Mouse (Mus musculus): ENCODE measurements at regions not wholly inside any gene's neighbourhood (a gene's known extent, or its start where the extent isn't known, plus 50 kb on each side); places are given as distances from the start of the nearest gene placed in this dataset.
A peak's percentile ranks its signal among the peaks of the same experiment; 100 is the strongest.

- DNase-seq (ENCODE audit: extremely low spot score in 1 of 2, low spot score in 1 of 2) = peak in 1 of 2 experiments; percentile 42
Measured at GRCm38 (mm10) chr8:115771060-115771459, 63.5 kb upstream of the Maf start.

- no peak for DNase-seq (ENCODE audit: extremely low spot score in 1 of 2, low spot score in 1 of 2)
Measured at GRCm38 (mm10) chr8:115768631-115769030, 61.0 kb upstream of the Maf start.

GRCm38 (mm10) chr8:115766218-115766898 is 58.8 kb upstream of the Maf start:
- peak in 1 of 2 experiments; percentile 25 for DNase-seq (ENCODE audit: extremely low spot score in 1 of 2, low spot score in 1 of 2)

- DNase-seq (ENCODE audit: extremely low spot score in 1 of 2, low spot score in 1 of 2) = no peak
Measured at GRCm38 (mm10) chr8:115764551-115764950, 57.0 kb upstream of the Maf start.

- no peak for DNase-seq (ENCODE audit: extremely low spot score in 1 of 2, low spot score in 1 of 2)
Measured at GRCm38 (mm10) chr8:115758011-115758410, 50.4 kb upstream of the Maf start.
